ENCODE assay signal across 33 mouse cellular contexts in genomic region chr17:53714453-53714852, GRCm38 (mm10).
"Had no signal": no experiment of that assay in that cellular context is flagged by ENCODE, and none has a peak within 500 bp of the region (broad histone marks: within the 10 kb centered on the region; RNA-seq: fewer than 3 reads in every experiment).

No protein-coding gene starts in this region.

- ATAC-seq: hindbrain, embryonic 16.5 days; hindbrain, postnatal 0 days; inflammation-experienced regulatory T-cells, adult 6 months had no signal

- H3K4me2 ChIP-seq: heart, embryonic 11.5 days; heart, embryonic 12.5 days; heart, embryonic 13.5 days; heart, embryonic 15.5 days; hindbrain, embryonic 12.5 days; hindbrain, embryonic 13.5 days; hindbrain, embryonic 14.5 days; hindbrain, embryonic 15.5 days; kidney, embryonic 15.5 days had no signal

- H3K9ac ChIP-seq: heart, embryonic 12.5 days; heart, embryonic 13.5 days; heart, embryonic 15.5 days; hindbrain, embryonic 12.5 days; hindbrain, embryonic 13.5 days; hindbrain, embryonic 14.5 days; hindbrain, embryonic 15.5 days; kidney, embryonic 15.5 days had no signal

- H3K9me3 ChIP-seq: heart, embryonic 10.5 days; heart, embryonic 12.5 days; heart, embryonic 13.5 days; heart, embryonic 15.5 days; hindbrain, embryonic 10.5 days; hindbrain, embryonic 12.5 days; hindbrain, embryonic 13.5 days; hindbrain, embryonic 15.5 days; kidney, embryonic 15.5 days had no signal

- H3K4me1 ChIP-seq: heart, embryonic 10.5 days; heart, embryonic 12.5 days; heart, embryonic 13.5 days; heart, embryonic 15.5 days; hindbrain, embryonic 10.5 days; hindbrain, embryonic 12.5 days; hindbrain, embryonic 13.5 days; hindbrain, embryonic 15.5 days; kidney, embryonic 15.5 days had no signal

- DNase-seq: heart, postnatal 10 days; heart, postnatal 14 days; heart, postnatal 36 days; heart, postnatal 4 days; kidney, adult 11 months; kidney, adult 18-20 months; kidney, adult 2 months; kidney, adult 8-10 months; kidney, adult 9 months; kidney, postnatal 10 days; kidney, postnatal 14 days; kidney, postnatal 25 days; kidney, postnatal 36 days; kidney, postnatal 4 days; layer of hippocampus, adult 9-11 months; layer of hippocampus, postnatal 36 days had no signal

- H3K27me3 ChIP-seq: heart, embryonic 12.5 days; heart, embryonic 13.5 days; heart, embryonic 15.5 days; hindbrain, embryonic 12.5 days; hindbrain, embryonic 13.5 days; hindbrain, embryonic 15.5 days; kidney, embryonic 15.5 days had no signal

- H3K4me3 ChIP-seq: heart, embryonic 10.5 days; heart, embryonic 12.5 days; heart, embryonic 13.5 days; heart, embryonic 15.5 days; hindbrain, embryonic 10.5 days; hindbrain, embryonic 12.5 days; hindbrain, embryonic 13.5 days; hindbrain, embryonic 15.5 days; kidney, embryonic 15.5 days; layer of hippocampus, adult 2 months; left cerebral cortex, adult 2 months had no signal

- H3K27ac ChIP-seq: heart, embryonic 10.5 days; heart, embryonic 13.5 days; heart, embryonic 15.5 days; hindbrain, embryonic 10.5 days; hindbrain, embryonic 12.5 days; hindbrain, embryonic 13.5 days; hindbrain, embryonic 14.5 days; hindbrain, embryonic 15.5 days; hindbrain, postnatal 0 days; kidney, embryonic 15.5 days; kidney, postnatal 0 days; layer of hippocampus, adult 2 months; left cerebral cortex, adult 2 months had no signal

- H3K36me3 ChIP-seq: heart, embryonic 10.5 days; heart, embryonic 12.5 days; heart, embryonic 13.5 days; heart, embryonic 15.5 days; hindbrain, embryonic 10.5 days; hindbrain, embryonic 12.5 days; hindbrain, embryonic 13.5 days; hindbrain, embryonic 15.5 days; kidney, embryonic 15.5 days had no signal
